In the genomic region with DNA sequence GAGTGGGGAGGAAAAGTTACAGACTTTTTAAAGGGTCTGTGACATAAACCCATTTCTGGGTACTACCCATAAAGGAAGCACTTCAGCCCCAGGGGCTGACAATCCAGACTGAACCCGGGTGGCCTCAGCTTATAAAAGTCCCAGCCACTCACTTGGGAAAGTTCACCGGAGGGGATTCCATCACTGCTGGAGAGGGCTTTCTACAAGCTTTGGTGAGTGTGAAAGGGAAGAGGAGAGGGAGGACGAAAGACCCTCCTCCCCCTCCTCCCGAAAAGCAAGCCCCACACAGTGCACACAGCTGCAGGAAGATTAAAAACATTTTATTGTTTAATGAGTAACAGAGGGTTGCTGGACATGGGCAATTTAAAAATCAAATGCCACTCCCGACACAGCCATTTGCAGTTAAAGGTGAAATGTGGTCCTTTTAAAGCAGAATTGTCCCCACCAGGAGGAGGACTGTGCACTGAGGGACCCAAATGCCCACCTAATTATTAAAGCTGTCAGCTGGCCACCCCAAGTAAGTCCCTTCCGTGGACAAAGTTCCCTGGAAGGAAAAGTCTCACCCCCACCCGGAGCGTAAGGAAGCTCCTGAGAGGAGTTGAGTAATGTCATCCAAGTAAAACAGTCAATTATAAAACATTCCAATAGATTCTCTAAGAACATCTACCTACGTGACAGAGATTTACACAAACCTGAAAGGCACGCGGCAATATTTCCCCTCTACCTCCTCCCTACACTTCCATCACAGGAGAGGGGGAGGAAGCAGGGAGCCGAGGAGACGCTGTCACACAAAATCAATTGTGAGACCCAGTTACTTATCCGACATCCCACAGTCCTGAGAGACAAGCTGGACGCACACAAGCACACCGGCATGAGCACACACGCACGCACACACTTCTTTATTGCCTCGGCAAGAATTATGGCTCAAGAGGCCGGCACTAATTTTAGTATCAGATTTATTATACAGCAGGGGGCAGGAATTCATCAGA, we compare ENCODE assay signal across 9 mouse cellular contexts. TPM values are rescaled to one million over a fixed set of nuclear protein-coding genes. Genes with fewer than 3 reads are reported as not detected.
A peak's percentile ranks its signal among the peaks of the same experiment; 100 is the strongest.
DNase-seq lines count a peak whose midpoint lies in the region; ATAC-seq lines count a peak whose summit lies in the region.
"Had no signal": no experiment of that assay in that cellular context is flagged by ENCODE, and none has a peak within 500 bp of the region (broad histone marks: within the 10 kb centered on the region; RNA-seq: fewer than 3 reads in every experiment).

No protein-coding gene starts in this region.

- no peak overlapping the region for H3K4me2 ChIP-seq in hindbrain, embryonic 11.5 days (replicated peaks; ENCODE audit: low read depth, low read length)
- peak overlapping the region; percentile 34; the same call in 1 of the 2 replicates for H3K4me2 ChIP-seq in midbrain, embryonic 13.5 days (replicated peaks)

- peak; percentile 38 for DNase-seq in kidney, adult 9 months
- no peak for DNase-seq in kidney, adult 18-20 months
- DNase-seq in embryo, embryonic 9.5 days (ENCODE audit: extremely low spot score): peak; percentile 45
- no peak for DNase-seq in hindbrain, embryonic 11.5 days (ENCODE audit: low spot score)
- DNase-seq in left cerebral cortex, postnatal 10 days (ENCODE audit: extremely low spot score in 1 of 2, low spot score in 2 of 2): no peak
- DNase-seq in left cerebral cortex, adult 11 months (ENCODE audit: low spot score): no peak
- no peak for DNase-seq in frontal cortex, postnatal 14 days (ENCODE audit: low spot score in 2 of 2)
- DNase-seq: left cerebral cortex, postnatal 4 days had no signal

- no peaks in the 10 kb centered on the region for H3K36me3 ChIP-seq in hindbrain, embryonic 11.5 days (ENCODE audit: control insufficient read depth, insufficient read depth, low read length)
- peaks cover 17% of the 10 kb centered on the region for H3K36me3 ChIP-seq in midbrain, embryonic 13.5 days

- H3K9ac ChIP-seq in hindbrain, embryonic 11.5 days (ENCODE audit: low read depth, low read length): peak overlapping the region; percentile 11; the same call in 1 of the 2 replicates
- H3K9ac ChIP-seq in midbrain, embryonic 13.5 days (replicated peaks): 0 out of 2 replicates have a peak overlapping the region, but pooled peaks have one; percentile 1

- H3K9me3 ChIP-seq in hindbrain, embryonic 11.5 days (ENCODE audit: control insufficient read depth, low read length): no peaks in the 10 kb centered on the region
- H3K9me3 ChIP-seq in midbrain, embryonic 13.5 days: no peaks in the 10 kb centered on the region

- 23% methylated on average over 20 of the region's 20 CpGs for WGBS in hindbrain, embryonic 11.5 days
- WGBS in midbrain, embryonic 13.5 days: 10% methylated on average over 20 of the region's 20 CpGs

- no peak for ATAC-seq in hindbrain, embryonic 11.5 days (ENCODE audit: low FRiP score)
- ATAC-seq in midbrain, embryonic 13.5 days: no peak

- no peaks in the 10 kb centered on the region for H3K27me3 ChIP-seq in hindbrain, embryonic 11.5 days (ENCODE audit: control insufficient read depth, insufficient read depth, low read length)
- H3K27me3 ChIP-seq in midbrain, embryonic 13.5 days: no peaks in the 10 kb centered on the region

- intact Hi-C loops in left cerebral cortex, postnatal 10 days (cut with DNase I): no loop called here

- H3K4me1 ChIP-seq in hindbrain, embryonic 11.5 days (replicated peaks; ENCODE audit: control insufficient read depth, insufficient read depth, low read length): peaks cover 45% of the 10 kb centered on the region
- peaks cover 90% of the 10 kb centered on the region for H3K4me1 ChIP-seq in midbrain, embryonic 13.5 days (replicated peaks)

- H3K27ac ChIP-seq in hindbrain, embryonic 11.5 days (ENCODE audit: low read depth, low read length): peak overlapping the region; percentile 61
- peak overlapping the region; percentile 83 for H3K27ac ChIP-seq in midbrain, embryonic 13.5 days

- no peak overlapping the region for H3K4me3 ChIP-seq in hindbrain, embryonic 11.5 days (ENCODE audit: low read depth, low read length)
- H3K4me3 ChIP-seq in midbrain, embryonic 13.5 days (replicated peaks): no peak overlapping the region

RNA-seq across cellular contexts. Expression of a gene that starts 24.1 kb away (rescaled TPM):
- 26.7 and 40.1 TPM in 2 replicates for polyA plus RNA-seq in hindbrain, embryonic 11.5 days (2014; fragmentation: Nextera tagmentation; extraction: Ambion mirVana)
- polyA plus RNA-seq in midbrain, embryonic 13.5 days (2015; fragmentation: Nextera tagmentation; extraction: Ambion mirVana): 38.5 and 41.0 TPM in 2 replicates
- 10 to 100 TPM; 75.5 to 87.5 TPM for total RNA-seq in left cerebral cortex, postnatal 10 days (2021)

Comparison
In these comparisons a context has a peak if more than half of its experiments do, and no peak if none do; other contexts are left out.
1. DNase-seq: peak in kidney, adult 9 months (single experiment) and embryo, embryonic 9.5 days (single experiment); none in kidney, adult 18-20 months (single experiment), hindbrain, embryonic 11.5 days (single experiment), left cerebral cortex, postnatal 10 days (0 of 2), left cerebral cortex, adult 11 months (single experiment) and frontal cortex, postnatal 14 days (0 of 2).